Mouse (Mus musculus) forebrain, embryonic 10.5 days (tissue): ENCODE measurements around the gene Upp1. TPM values are rescaled to one million over a fixed set of nuclear protein-coding genes. Genes with fewer than 3 reads are reported as not detected.

Experiments
- polyA plus RNA-seq: library from polyadenylated mRNA; unstranded; fragments of >200 nt; fragmentation: Nextera tagmentation; extraction: Ambion mirVana; gene quantifications from 2 replicates; pipeline ENCODE4 v1.2.1, GENCODE M21; 2016

Gene Upp1
- polyA plus RNA-seq, 1 experiment from 2014 or later: 4.9 TPM

Other genes with a start within 250 kb of the Upp1 start
- gene Pkd1l1, start 144.8 kb upstream of the Upp1 start, polyA plus RNA-seq: not detected in 2 replicates
- gene Hus1, start 106.9 kb upstream of the Upp1 start, polyA plus RNA-seq: 25.2 and 25.8 TPM in 2 replicates
- gene Gm11992, start 69.5 kb upstream of the Upp1 start, polyA plus RNA-seq: 0.48 and 0.69 TPM in 2 replicates
- 0.17 TPM in 1 of 2 replicates, not detected in the other for gene Sun3, start 69.1 kb upstream of the Upp1 start, polyA plus RNA-seq
- 0.02 TPM in 2 replicates for gene Abca13, start 73.8 kb downstream of the Upp1 start, polyA plus RNA-seq